Mouse (Mus musculus) left cerebral cortex, postnatal 10 days (tissue): ENCODE measurements around the gene Gna15. TPM values are rescaled to one million over a fixed set of nuclear protein-coding genes. Genes with fewer than 3 reads are reported as not detected.

Source experiments
- DNase-seq, 2 experiments: peaks; one replicate each; pipeline ENCODE4 v3.0.0; 2021 to 2022; ENCODE audit warnings: low spot score in 2 of 2, mixed read lengths in 1 of 2; ENCODE audit errors: extremely low spot score in 1 of 2
- intact Hi-C: fragments of 180-260 bp; cut with DNase I; formaldehyde crosslinking; loops from one replicate; pipeline ENCODE4 v1.15.1; 2025
- total RNA-seq, 2 experiments: library from RNA; stranded (reverse); gene quantifications; 2 replicates each; pipeline ENCODE4 v1.2.3; 2021

Gene Gna15
- total RNA-seq, 2 experiments from 2014 or later: 2.3 to 2.9 TPM

- intact Hi-C loops: loop anchor here (5.0 kb wide), 1 partner anchor 35 kb away; the partner anchor contains the start of gene S1pr4
- DNase-seq: no peak
Measured at GRCm38 (mm10) chr10:81537429-81537828, 13.4 kb upstream of the Gna15 start.

- DNase-seq: no peak
- intact Hi-C loops: loop anchor here (5.0 kb wide), 1 partner anchor 34 kb away; the partner anchor contains the start of gene S1pr4
Measured at GRCm38 (mm10) chr10:81536734-81537133, 12.7 kb upstream of the Gna15 start.

GRCm38 (mm10) chr10:81534826-81535225 lies 10.8 kb upstream of the Gna15 start:
- DNase-seq: no peak
- intact Hi-C loops: loop anchor here (5.0 kb wide), 1 partner anchor 33 kb away; the partner anchor contains the start of gene S1pr4

- intact Hi-C loops: no loop called here
- DNase-seq: peak in 1 of 2 experiments; percentile 76
Measured at GRCm38 (mm10) chr10:81526779-81527178, 2.8 kb upstream of the Gna15 start.

- no peak for DNase-seq
- intact Hi-C loops: no loop called here
Measured at GRCm38 (mm10) chr10:81525017-81525694, 1.1 kb upstream of the Gna15 start.

GRCm38 (mm10) chr10:81523570-81523969 lies 455 bp downstream of the Gna15 start:
- DNase-seq: no peak
- intact Hi-C loops: no loop called here

- no peak for DNase-seq
- intact Hi-C loops: no loop called here
Measured at GRCm38 (mm10) chr10:81523142-81523541, 883 bp downstream of the Gna15 start.

GRCm38 (mm10) chr10:81519978-81520365 lies 4.1 kb downstream of the Gna15 start:
- intact Hi-C loops: no loop called here

GRCm38 (mm10) chr10:81519227-81519977 lies 4.6 kb downstream of the Gna15 start:
- DNase-seq: no peak
- intact Hi-C loops: no loop called here

More at GRCm38 (mm10) chr10:81519978-81520365, 4.1 kb downstream of the Gna15 start:
- DNase-seq: no peak

- intact Hi-C loops: no loop called here
Measured at GRCm38 (mm10) chr10:81518546-81518945, 5.5 kb downstream of the Gna15 start.

GRCm38 (mm10) chr10:81517227-81517626 lies 6.8 kb downstream of the Gna15 start:
- intact Hi-C loops: no loop called here
- no peak for DNase-seq

More at GRCm38 (mm10) chr10:81518546-81518945, 5.5 kb downstream of the Gna15 start:
- peak in 1 of 2 experiments; percentile 77 for DNase-seq

GRCm38 (mm10) chr10:81513798-81514197 lies 10.2 kb downstream of the Gna15 start:
- no peak for DNase-seq
- intact Hi-C loops: no loop called here

GRCm38 (mm10) chr10:81510246-81510810 lies 13.7 kb downstream of the Gna15 start:
- DNase-seq: no peak
- intact Hi-C loops: no loop called here

- no peak for DNase-seq
- intact Hi-C loops: no loop called here
Measured at GRCm38 (mm10) chr10:81507691-81508489, 16.1 kb downstream of the Gna15 start.

- no peak for DNase-seq
- intact Hi-C loops: no loop called here
Measured at GRCm38 (mm10) chr10:81507095-81507494, 16.9 kb downstream of the Gna15 start.

GRCm38 (mm10) chr10:81505016-81505664 lies 18.9 kb downstream of the Gna15 start:
- no peak for DNase-seq
- intact Hi-C loops: no loop called here

GRCm38 (mm10) chr10:81502658-81503057 lies 21.4 kb downstream of the Gna15 start:
- peak; percentile 77 to 86 for DNase-seq
- intact Hi-C loops: loop anchor here (2.0 to 5.0 kb wide), 2 partner anchors 35 to 102 kb away; no protein-coding TSS in a partner anchor

GRCm38 (mm10) chr10:81501863-81502262 lies 22.2 kb downstream of the Gna15 start:
- DNase-seq: no peak
- intact Hi-C loops: loop anchor here (2.0 to 5.0 kb wide), 2 partner anchors 35 to 103 kb away; no protein-coding TSS in a partner anchor
